Mouse (Mus musculus): ENCODE measurements around the gene Bicra.

DNA sequence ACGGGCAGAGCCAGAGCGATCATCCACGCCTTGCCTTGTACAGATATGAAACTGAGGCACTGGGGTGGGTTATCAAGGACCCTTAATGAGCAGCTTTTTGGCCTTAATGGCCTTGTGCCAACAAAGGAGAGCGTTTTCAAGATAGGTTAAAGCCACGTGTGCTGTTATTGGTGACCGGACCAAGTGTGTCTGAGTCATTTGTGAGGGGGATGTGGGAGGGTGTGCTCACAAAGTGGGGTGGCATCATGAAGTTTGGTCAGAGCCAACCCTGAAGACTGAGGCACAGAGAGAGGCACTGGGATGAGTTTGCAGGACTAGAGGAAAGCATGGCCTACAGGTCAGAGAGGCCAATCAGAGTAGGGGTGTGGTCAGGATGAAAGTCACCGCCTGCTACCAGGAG, 93.3 kb downstream of the Bicra start:
- TF ChIP-seq CTCF (IDR thresholded peaks at IDR 0.05; ENCODE audit: low read depth, low read length) (no peak), POLR2A (IDR thresholded peaks at IDR 0.05; ENCODE audit: insufficient read depth, low read length) (no peak)
